Mouse (Mus musculus): ENCODE measurements around the gene Tox4. TPM values are rescaled to one million over a fixed set of nuclear protein-coding genes. Genes with fewer than 3 reads are reported as not detected.

Tox4 gene
- polyA plus RNA-seq, 1 experiment from 2014 or later: 51.8 TPM

Other genes with a start within 250 kb of the Tox4 start
- not detected in 2 replicates for gene Olfr221, start 236.7 kb upstream of the Tox4 start, polyA plus RNA-seq (2016; fragmentation: Nextera tagmentation; extraction: Ambion mirVana)
- 764 and 797 TPM in 2 replicates for gene Hnrnpc, start 175.1 kb upstream of the Tox4 start, polyA plus RNA-seq (2016; fragmentation: Nextera tagmentation; extraction: Ambion mirVana)
- gene Rpgrip1, start 168.4 kb upstream of the Tox4 start, polyA plus RNA-seq (2016; fragmentation: Nextera tagmentation; extraction: Ambion mirVana): 52.1 and 62.8 TPM in 2 replicates
- 57.8 and 64.4 TPM in 2 replicates for gene Supt16, start 81.7 kb upstream of the Tox4 start, polyA plus RNA-seq (2016; fragmentation: Nextera tagmentation; extraction: Ambion mirVana)
- gene Chd8, start 21.4 kb upstream of the Tox4 start, polyA plus RNA-seq (2016; fragmentation: Nextera tagmentation; extraction: Ambion mirVana): 46.0 and 48.6 TPM in 2 replicates
- 43.7 and 52.9 TPM in 2 replicates for gene Rab2b, start 399 bp downstream of the Tox4 start, polyA plus RNA-seq (2016; fragmentation: Nextera tagmentation; extraction: Ambion mirVana)
- 58.7 and 58.8 TPM in 2 replicates for gene Mettl3, start 26.0 kb downstream of the Tox4 start, polyA plus RNA-seq (2016; fragmentation: Nextera tagmentation; extraction: Ambion mirVana)
- gene Sall2, start 49.6 kb downstream of the Tox4 start, polyA plus RNA-seq (2016; fragmentation: Nextera tagmentation; extraction: Ambion mirVana): 55.8 and 57.3 TPM in 2 replicates
- gene Olfr1513, start 77.3 kb downstream of the Tox4 start, polyA plus RNA-seq (2016; fragmentation: Nextera tagmentation; extraction: Ambion mirVana): 0.09 TPM in 1 of 2 replicates, not detected in the other
- gene Olfr1512, start 100.0 kb downstream of the Tox4 start, polyA plus RNA-seq (2016; fragmentation: Nextera tagmentation; extraction: Ambion mirVana): not detected in 2 replicates
- 0.27 TPM in 1 of 2 replicates, not detected in the other for gene Olfr1511, start 118.2 kb downstream of the Tox4 start, polyA plus RNA-seq (2016; fragmentation: Nextera tagmentation; extraction: Ambion mirVana)
- not detected in 2 replicates for gene Olfr1510, start 135.2 kb downstream of the Tox4 start, polyA plus RNA-seq (2016; fragmentation: Nextera tagmentation; extraction: Ambion mirVana)
- gene Olfr1509, start 163.8 kb downstream of the Tox4 start, polyA plus RNA-seq (2016; fragmentation: Nextera tagmentation; extraction: Ambion mirVana): not detected in 2 replicates
- gene Olfr1508, start 188.3 kb downstream of the Tox4 start, polyA plus RNA-seq (2016; fragmentation: Nextera tagmentation; extraction: Ambion mirVana): not detected in 2 replicates
- gene Olfr1507, start 216.6 kb downstream of the Tox4 start, polyA plus RNA-seq (2016; fragmentation: Nextera tagmentation; extraction: Ambion mirVana): not detected in 2 replicates

All from neural tube, embryonic 12.5 days (tissue).